Mouse (Mus musculus): Measurements from ENCODE around the gene Cdk6.

DNA sequence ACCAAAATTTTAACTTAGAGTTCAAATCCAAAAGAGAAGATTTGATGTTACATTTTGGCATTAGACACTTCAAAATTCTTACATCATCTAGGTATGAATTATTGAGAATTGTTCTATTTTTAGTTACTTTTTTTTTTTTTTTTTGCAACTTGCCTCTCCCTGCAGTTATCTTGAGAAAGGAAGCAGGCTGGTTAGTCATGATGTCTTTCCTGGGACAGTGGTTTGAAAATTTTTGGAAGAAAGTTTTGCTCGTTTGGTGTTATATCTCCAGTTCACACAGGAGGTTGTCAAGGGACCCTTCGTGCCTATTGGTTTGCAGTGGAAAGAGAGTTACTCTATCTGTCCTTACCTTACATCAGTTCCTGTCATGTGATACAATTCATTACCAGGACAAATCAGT lies 29.9 kb downstream of the Cdk6 start:
- TF ChIP-seq CTCF (IDR thresholded peaks at IDR 0.05; ENCODE audit: borderline replicate concordance, extremely low read depth, insufficient read depth, insufficient read length): no peak
- TF ChIP-seq POLR2A (IDR thresholded peaks at IDR 0.05; ENCODE audit: borderline replicate concordance, extremely low read depth, insufficient read depth, insufficient read length, poor library complexity, severe bottlenecking): no peak
